Mouse (Mus musculus): ENCODE measurements at regions not wholly inside any gene's neighbourhood (a gene's known extent, or its start where the extent isn't known, plus 50 kb on each side); places are given as distances from the start of the nearest gene placed in this dataset.

DNA sequence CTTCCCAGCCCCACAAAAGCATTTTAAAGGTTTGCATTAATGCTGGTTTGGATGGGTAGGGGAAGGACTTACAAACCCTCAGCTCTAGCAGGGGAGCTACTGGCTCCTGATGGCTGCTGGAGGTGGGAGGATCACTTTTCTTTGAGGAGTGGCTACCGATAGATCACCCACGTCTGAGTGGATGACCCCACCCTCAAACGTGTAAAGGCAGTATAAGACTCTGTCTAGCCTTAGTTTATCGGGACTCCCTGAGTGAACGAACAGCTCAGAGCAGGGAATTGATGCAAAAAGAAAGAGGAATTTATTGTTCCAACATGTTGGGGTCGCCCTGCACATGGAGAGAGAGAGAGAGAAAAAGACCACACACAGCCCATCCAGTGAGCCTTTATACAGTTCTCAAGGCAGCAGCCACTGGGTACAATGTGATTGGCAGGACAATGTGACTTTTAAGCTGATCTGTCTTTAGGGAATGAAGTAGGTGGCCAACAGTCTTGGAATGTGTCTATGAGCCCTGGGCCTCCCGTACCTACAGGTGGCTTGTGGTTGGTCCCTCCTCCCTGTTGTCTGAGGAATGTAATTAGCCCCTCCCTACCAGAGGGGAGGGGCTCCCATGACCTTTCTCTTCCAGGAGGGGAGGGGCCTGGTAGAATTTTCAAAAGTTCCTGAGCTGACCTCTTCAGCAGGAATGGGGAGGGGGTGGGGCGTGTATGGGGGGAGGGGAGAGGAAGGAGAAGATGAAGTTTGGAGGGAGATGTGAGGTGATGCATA, 108.7 kb upstream of the Tmem150c start:
- no peak for ATAC-seq
- Histone ChIP-seq H3K9ac (no peak overlapping the region), H3K36me3 (no peaks in the 10 kb centered on the region), H3K4me2 (no peak overlapping the region), H3K4me3 (no peak overlapping the region), H3K27ac (no peak overlapping the region), H3K9me3 (replicated peaks) (peaks cover 11% of the 10 kb centered on the region), H3K4me1 (no peaks in the 10 kb centered on the region), H3K27me3 (replicated peaks) (no peaks in the 10 kb centered on the region)
- 59% methylated on average over 8 of the region's 8 CpGs for WGBS (ENCODE audit: insufficient replicate concordance)

DNA sequence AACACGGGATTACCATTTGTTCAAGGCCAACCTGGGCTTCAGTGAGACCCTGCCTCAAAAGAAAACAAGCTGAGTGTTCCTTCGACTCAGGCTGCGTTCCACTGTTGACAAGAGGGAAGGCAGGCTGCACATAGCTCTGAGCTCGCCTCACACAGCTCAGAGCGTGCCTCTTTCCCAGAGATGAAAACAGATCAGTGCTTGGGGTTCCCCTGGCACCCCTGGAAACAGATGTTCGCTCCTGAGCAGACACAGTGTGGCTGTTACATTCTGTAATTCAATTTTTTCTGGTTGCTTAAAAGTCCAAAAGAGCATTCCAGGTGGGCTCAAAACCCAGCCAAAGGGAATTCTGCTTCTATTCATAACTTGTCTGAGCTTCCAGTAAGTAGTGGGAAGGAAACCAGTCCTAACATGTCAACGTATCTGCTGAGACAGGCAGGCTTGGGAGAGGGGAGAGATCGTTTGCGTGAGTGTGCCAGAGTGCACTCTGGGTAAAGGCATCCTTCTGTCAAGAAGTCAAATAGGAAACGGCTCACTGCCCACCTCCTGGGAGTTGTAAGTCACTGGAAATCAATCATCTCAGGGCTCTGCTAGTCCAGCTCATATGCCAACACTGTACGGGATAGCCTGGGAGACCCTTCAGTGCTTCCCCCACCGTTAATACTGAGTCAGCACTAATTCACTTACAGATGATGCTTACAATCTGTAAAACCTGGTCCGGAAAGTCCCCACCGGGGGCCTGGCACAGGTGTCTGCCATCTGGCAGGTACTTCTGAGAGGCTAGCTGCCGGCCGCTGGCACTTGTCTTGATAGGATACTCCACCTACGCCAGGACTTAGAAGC, 107.3 kb upstream of the Tmem150c start:
- Histone ChIP-seq H3K4me1 (no peaks in the 10 kb centered on the region), H3K27ac (no peak overlapping the region), H3K9me3 (replicated peaks) (0 out of 2 replicates have a peak, but pooled peaks cover 3% of the 10 kb centered on the region), H3K4me2 (no peak overlapping the region), H3K4me3 (no peak overlapping the region), H3K36me3 (no peaks in the 10 kb centered on the region), H3K27me3 (replicated peaks) (no peaks in the 10 kb centered on the region), H3K9ac (no peak overlapping the region)
- ATAC-seq, result no peak
- 66% methylated on average over 17 of the region's 17 CpGs for WGBS (ENCODE audit: insufficient replicate concordance)

DNA sequence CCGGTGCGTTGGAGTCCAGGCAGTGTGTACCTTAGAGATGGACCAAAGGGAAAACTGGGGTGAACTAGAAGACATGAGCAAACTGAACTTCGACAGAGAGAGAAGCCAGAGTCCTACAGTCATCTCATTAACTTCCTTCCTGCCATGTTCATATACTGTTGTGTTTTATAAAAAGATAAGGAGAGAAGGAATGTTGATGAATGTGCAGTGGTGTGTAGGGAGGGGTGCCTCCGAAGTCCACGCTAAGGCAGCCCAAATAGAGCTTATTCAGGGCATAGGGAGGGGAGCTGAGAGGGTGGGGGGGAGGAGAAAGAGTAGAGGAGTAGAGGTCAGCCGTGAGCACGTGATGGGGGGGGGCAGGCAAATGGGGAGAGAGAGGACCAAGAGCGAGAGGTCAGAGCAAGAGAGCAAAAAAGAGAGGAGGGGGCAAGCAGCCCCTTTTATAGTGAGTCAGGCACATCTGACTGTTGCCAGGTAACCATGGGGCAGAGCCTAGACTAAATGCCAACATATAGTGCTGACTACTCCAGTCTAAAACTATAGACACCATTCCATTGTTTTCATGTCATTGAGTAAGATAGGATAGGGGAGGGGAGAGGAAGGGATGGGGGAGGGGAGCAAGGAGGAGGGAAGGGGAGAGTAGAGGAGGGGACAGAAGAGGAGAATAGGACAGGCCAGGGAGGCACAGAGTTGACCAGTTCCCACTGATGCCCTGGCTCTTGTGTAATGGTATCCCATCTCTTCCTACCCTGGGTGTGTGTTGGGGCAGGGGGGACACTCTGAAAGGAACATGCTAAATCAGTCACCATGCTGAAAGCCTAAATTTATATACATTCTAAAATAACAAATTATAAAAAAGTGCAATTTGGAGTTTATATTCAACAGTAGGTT, 100.4 kb upstream of the Tmem150c start:
- H3K4me1 ChIP-seq, result no peaks in the 10 kb centered on the region
- H3K36me3 ChIP-seq, result no peaks in the 10 kb centered on the region
- no peak overlapping the region for H3K4me2 ChIP-seq
- WGBS (ENCODE audit: insufficient replicate concordance), result 61% methylated on average over 8 of the region's 8 CpGs
- peak overlapping the region; percentile 8; the same call in 1 of the 2 replicates for H3K27ac ChIP-seq
- no peaks in the 10 kb centered on the region for H3K27me3 ChIP-seq (replicated peaks)
- no peak overlapping the region for H3K9ac ChIP-seq
- H3K9me3 ChIP-seq (replicated peaks), result no peaks in the 10 kb centered on the region
- H3K4me3 ChIP-seq, result no peak overlapping the region
- no peak for ATAC-seq

DNA sequence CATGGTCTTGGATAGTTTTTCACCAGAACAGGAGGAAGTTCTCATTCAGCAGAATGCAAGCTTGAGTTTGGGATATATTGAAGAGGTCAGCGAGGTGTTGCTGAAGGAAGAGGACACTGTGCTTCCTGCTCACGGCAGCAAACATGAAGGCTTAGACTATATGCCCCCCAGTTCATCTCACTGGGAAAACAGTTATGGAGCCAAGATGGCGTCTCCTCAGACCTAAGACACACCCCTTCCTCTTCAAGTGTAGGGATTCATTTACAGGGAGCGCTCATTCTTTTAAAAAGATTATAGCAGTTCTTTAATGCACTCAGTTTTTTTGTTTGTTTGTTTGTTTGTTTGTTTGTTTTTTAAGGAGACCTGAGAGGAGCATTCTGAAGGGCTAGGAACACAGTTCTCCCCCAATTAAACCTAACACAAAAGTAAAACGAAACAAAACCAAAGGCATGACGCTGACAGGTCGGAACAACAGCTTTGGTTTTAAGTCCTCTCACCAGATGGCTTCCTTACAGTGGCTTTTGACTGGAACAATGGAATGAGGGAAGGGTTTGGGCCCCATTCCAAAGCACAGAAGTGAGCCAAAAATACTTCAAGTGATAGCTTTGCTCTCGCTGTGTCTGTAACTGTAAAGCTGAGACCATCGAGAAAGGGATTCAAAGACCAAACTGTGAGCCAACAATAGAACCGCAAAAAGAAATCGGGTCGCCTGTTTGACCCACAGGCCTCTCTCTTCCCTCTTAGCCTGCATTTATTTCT, 99.5 kb upstream of the Tmem150c start:
- Histone ChIP-seq H3K9ac (no peak overlapping the region), H3K9me3 (replicated peaks) (no peaks in the 10 kb centered on the region), H3K36me3 (no peaks in the 10 kb centered on the region), H3K4me1 (no peaks in the 10 kb centered on the region), H3K27me3 (replicated peaks) (no peaks in the 10 kb centered on the region), H3K27ac (peak overlapping the region; percentile 8; the same call in 1 of the 2 replicates), H3K4me3 (no peak overlapping the region), H3K4me2 (no peak overlapping the region)
- 69% methylated on average over 12 of the region's 12 CpGs for WGBS (ENCODE audit: insufficient replicate concordance)
- ATAC-seq, result no peak

DNA sequence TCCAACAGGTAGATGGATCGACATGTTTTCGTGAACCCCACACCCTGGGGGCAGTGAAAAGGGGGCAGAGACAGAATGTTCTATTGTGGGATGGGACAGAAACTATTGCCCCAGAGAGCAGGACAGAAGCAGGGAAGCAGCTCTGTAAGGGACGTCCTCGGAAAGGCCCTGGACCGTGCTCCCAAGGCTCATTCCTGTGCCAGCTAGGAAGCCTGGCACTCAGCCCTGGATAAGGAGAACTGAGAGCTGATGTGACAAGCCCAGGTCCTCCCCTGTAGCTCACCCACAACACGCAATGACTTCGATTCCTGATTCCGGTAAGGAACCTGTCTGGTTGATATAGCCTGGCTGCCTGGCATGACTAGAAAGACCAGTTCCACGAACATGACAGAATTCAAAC, 95.7 kb upstream of the Tmem150c start:
- no peaks in the 10 kb centered on the region for H3K36me3 ChIP-seq
- H3K9me3 ChIP-seq (replicated peaks), result no peaks in the 10 kb centered on the region
- no peak overlapping the region for H3K27ac ChIP-seq
- no peak overlapping the region for H3K4me3 ChIP-seq
- no peak for ATAC-seq
- no peaks in the 10 kb centered on the region for H3K27me3 ChIP-seq (replicated peaks)
- H3K4me1 ChIP-seq, result no peaks in the 10 kb centered on the region
- no peak overlapping the region for H3K4me2 ChIP-seq
- no peak overlapping the region for H3K9ac ChIP-seq
- WGBS (ENCODE audit: insufficient replicate concordance), result 80% methylated on average over 9 of the region's 9 CpGs

DNA sequence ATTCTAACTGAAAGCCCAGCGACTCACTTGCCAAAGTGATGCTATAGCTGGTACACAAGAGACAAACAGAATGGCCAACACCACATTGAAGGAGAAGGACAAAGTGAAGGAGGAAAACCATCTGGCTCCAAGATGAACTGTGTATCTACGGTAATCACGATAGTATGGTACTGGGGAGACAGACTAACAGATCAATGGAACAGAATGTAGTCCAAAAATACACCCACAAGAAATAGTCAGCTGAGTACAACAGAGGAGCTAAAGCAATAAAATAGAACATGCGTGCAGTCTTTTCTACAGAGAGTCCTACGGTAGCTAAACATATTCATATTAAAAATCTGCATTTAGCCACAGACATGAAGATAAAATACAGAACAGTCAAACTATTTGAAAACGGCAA, 92.4 kb upstream of the Tmem150c start:
- H3K4me1 ChIP-seq, result no peaks in the 10 kb centered on the region
- H3K27me3 ChIP-seq (replicated peaks), result no peaks in the 10 kb centered on the region
- H3K9me3 ChIP-seq (replicated peaks), result no peaks in the 10 kb centered on the region
- no peak overlapping the region for H3K4me2 ChIP-seq
- H3K27ac ChIP-seq, result no peak overlapping the region
- no peaks in the 10 kb centered on the region for H3K36me3 ChIP-seq
- 78% methylated on average over 6 of the region's 6 CpGs for WGBS (ENCODE audit: insufficient replicate concordance)
- no peak for ATAC-seq
- no peak overlapping the region for H3K4me3 ChIP-seq
- H3K9ac ChIP-seq, result no peak overlapping the region

DNA sequence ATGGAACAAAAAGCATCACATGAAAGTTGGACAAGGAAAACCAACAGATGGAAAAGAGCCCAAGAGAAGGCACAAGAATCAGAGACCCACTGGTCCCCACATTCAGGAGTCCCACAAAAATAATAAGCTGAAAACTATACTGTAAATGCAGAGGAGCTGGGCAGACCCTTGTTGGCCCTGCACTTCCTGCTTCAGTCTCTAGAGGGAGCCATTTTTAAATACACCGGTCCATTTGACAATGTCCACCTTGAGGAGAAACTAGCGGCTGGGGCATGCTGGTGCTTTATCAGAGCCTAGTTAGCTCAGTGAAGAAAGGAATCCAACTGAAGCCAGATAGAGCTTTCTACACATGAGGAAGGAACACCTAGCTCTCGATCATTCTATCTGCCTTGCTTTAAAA, 90.1 kb upstream of the Tmem150c start:
- ATAC-seq, result no peak
- no peaks in the 10 kb centered on the region for H3K27me3 ChIP-seq (replicated peaks)
- no peak overlapping the region for H3K27ac ChIP-seq
- WGBS (ENCODE audit: insufficient replicate concordance), result 42% methylated on average over 3 of the region's 3 CpGs
- H3K4me3 ChIP-seq, result no peak overlapping the region
- H3K9me3 ChIP-seq (replicated peaks), result no peaks in the 10 kb centered on the region
- H3K4me1 ChIP-seq, result no peaks in the 10 kb centered on the region
- H3K36me3 ChIP-seq, result no peaks in the 10 kb centered on the region
- H3K4me2 ChIP-seq, result no peak overlapping the region
- H3K9ac ChIP-seq, result no peak overlapping the region

DNA sequence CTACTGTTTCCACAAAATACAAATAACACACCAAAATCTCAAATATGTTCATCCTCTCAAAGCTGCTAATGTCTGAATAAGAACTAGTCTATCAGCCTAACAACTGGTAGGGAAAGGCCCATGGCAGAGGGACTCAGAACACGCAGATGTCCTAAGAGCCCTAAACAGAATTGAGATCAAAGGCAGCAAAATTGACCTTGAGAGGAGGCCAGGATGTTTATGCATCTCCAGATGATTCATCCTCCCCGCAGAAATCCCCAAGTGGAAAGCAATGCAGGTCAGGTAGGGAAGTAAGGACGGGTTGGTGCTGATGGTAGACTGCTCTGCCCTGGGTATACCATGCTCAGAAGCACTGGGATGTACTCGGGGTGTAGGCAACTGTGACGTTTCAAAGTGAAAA, 89.0 kb upstream of the Tmem150c start:
- no peaks in the 10 kb centered on the region for H3K9me3 ChIP-seq (replicated peaks)
- no peaks in the 10 kb centered on the region for H3K27me3 ChIP-seq (replicated peaks)
- no peak overlapping the region for H3K4me3 ChIP-seq
- ATAC-seq, result no peak
- no peak overlapping the region for H3K27ac ChIP-seq
- no peaks in the 10 kb centered on the region for H3K36me3 ChIP-seq
- no peak overlapping the region for H3K9ac ChIP-seq
- no peaks in the 10 kb centered on the region for H3K4me1 ChIP-seq
- no peak overlapping the region for H3K4me2 ChIP-seq
- 52% methylated on average over 5 of the region's 5 CpGs for WGBS (ENCODE audit: insufficient replicate concordance)

DNA sequence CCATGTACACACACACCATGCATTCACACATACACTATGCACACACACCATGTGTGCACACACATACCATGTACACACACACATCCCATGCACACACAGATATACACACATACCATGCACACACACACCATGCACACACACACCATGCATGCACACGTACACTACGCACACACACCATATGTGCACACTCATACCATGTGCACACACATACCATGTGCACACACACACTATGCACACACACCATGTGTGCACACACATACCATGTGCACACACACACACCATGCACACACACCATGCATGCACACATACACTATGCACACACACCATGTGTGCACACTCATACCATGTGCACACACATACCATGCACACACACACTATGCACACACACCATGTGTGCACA, 87.1 kb upstream of the Tmem150c start:
- WGBS (ENCODE audit: insufficient replicate concordance), result 75% methylated on average over 2 of the region's 2 CpGs
- no peaks in the 10 kb centered on the region for H3K9me3 ChIP-seq (replicated peaks)
- no peak overlapping the region for H3K4me3 ChIP-seq
- no peaks in the 10 kb centered on the region for H3K4me1 ChIP-seq
- H3K9ac ChIP-seq, result no peak overlapping the region
- H3K4me2 ChIP-seq, result no peak overlapping the region
- H3K27ac ChIP-seq, result no peak overlapping the region
- no peaks in the 10 kb centered on the region for H3K36me3 ChIP-seq
- no peaks in the 10 kb centered on the region for H3K27me3 ChIP-seq (replicated peaks)
- ATAC-seq, result no peak

DNA sequence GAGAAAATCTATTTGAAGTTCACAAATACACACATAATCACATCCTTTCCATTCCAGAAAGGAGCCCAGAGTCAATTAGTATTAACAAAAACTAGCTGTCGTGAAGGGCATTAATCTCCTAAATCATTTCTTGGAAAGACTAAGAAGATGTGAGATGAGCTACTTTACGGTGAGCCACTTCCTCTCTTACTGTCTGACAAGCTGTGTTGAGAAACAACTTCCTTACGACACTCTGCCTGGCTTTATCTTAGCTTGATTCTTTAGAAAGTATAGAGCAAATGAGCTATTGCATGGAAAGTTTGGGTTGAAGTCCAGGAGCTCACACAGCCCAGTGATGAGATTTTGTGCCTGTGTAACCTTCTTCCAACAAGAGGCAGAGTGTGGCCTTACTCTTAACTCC, 85.2 kb upstream of the Tmem150c start:
- Histone ChIP-seq H3K9me3 (replicated peaks) (no peaks in the 10 kb centered on the region), H3K27me3 (replicated peaks) (no peaks in the 10 kb centered on the region), H3K4me2 (no peak overlapping the region), H3K36me3 (no peaks in the 10 kb centered on the region), H3K4me3 (no peak overlapping the region), H3K4me1 (peaks cover 6% of the 10 kb centered on the region), H3K27ac (no peak overlapping the region), H3K9ac (no peak overlapping the region)
- 20% methylated on average over 3 of the region's 3 CpGs for WGBS (ENCODE audit: insufficient replicate concordance)
- ATAC-seq, result no peak

DNA sequence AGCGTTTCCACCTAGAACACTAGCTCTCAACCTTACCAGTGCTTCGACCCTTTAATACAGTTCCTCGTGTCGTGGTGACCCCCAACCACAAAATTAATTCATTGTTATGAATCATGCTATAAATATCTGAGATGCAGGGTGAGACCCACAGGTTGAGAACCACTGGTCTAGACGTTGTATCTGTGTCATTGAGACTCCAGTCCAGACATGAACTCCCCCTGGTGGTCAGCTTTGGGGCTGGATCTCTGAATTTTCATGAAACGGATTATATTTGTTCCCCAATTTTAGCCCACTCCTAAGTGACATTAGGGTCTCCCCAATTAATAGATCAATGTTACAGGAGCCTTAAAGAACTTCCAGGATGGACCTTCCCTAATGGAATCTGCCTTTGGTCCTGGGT, 81.3 kb upstream of the Tmem150c start:
- no peak overlapping the region for H3K9ac ChIP-seq
- H3K9me3 ChIP-seq (replicated peaks), result no peaks in the 10 kb centered on the region
- no peak overlapping the region for H3K27ac ChIP-seq
- no peak overlapping the region for H3K4me3 ChIP-seq
- peaks cover 12% of the 10 kb centered on the region for H3K4me1 ChIP-seq
- no peak overlapping the region for H3K4me2 ChIP-seq
- H3K27me3 ChIP-seq (replicated peaks), result no peaks in the 10 kb centered on the region
- WGBS (ENCODE audit: insufficient replicate concordance), result 65% methylated on average over 6 of the region's 6 CpGs
- H3K36me3 ChIP-seq, result no peaks in the 10 kb centered on the region
- ATAC-seq, result no peak

Measured in liver, embryonic 12.5 days (tissue).